Mouse (Mus musculus) liver, postnatal 0 days (tissue): ENCODE results near the gene Aqp1. TPM values are rescaled to one million over a fixed set of nuclear protein-coding genes. Genes with fewer than 3 reads are reported as not detected.

Source experiments
- ATAC-seq: fragments of 200-750 bp; cut with Nextera tagmentation; 2 replicates; pipeline ENCODE4 v1.8.0; 2017; ENCODE audit warnings: mild to moderate bottlenecking, moderate library complexity
- DNase-seq: peaks from one replicate; pipeline ENCODE4 v3.0.0-alpha.2; 2016
- H3K27ac ChIP-seq: fragments of 300-500 bp; sonication (generic); 2 replicates; pipeline ENCODE4 v1.5.1; 2014; ENCODE audit warnings: antibody characterized with exemption, moderate library complexity, mild to moderate bottlenecking, low read depth
- H3K27me3 ChIP-seq: fragments of 300-500 bp; sonication (generic); 2 replicates; pipeline ENCODE4 v1.6.1; 2014; ENCODE audit warnings: low read length, control low read depth, mixed read lengths; ENCODE audit not compliant: insufficient read depth
- H3K36me3 ChIP-seq: fragments of 300-500 bp; sonication (generic); replicated peaks from 2 replicates; pipeline ENCODE4 v1.6.1; 2014; ENCODE audit warnings: mild to moderate bottlenecking, control low read depth, low read length, moderate library complexity, mixed read lengths; ENCODE audit not compliant: insufficient read depth
- H3K4me1 ChIP-seq: fragments of 300-500 bp; sonication (generic); 2 replicates; pipeline ENCODE4 v1.6.1; 2014; ENCODE audit warnings: antibody characterized with exemption, mild to moderate bottlenecking, control low read depth; ENCODE audit not compliant: insufficient read depth
- H3K4me2 ChIP-seq: fragments of 300-500 bp; sonication (generic); 2 replicates; pipeline ENCODE4 v1.6.1; 2014; ENCODE audit warnings: low read depth, mild to moderate bottlenecking, low read length, moderate library complexity, mixed read lengths
- H3K4me3 ChIP-seq: fragments of 300-500 bp; sonication (generic); 2 replicates; pipeline ENCODE4 v1.5.1; 2014; ENCODE audit warnings: low read depth, low read length
- H3K9ac ChIP-seq: fragments of 300-500 bp; sonication (generic); replicated peaks from 2 replicates; pipeline ENCODE4 v1.6.1; 2014; ENCODE audit warnings: mild to moderate bottlenecking, moderate library complexity
- H3K9me3 ChIP-seq: fragments of 300-500 bp; sonication (generic); 2 replicates; pipeline ENCODE4 v1.6.1; 2016; ENCODE audit warnings: mild to moderate bottlenecking, control low read depth, low read length, mixed read lengths
- CTCF ChIP-seq: sonication (generic); IDR thresholded peaks from 2 replicates; pipeline ENCODE4 v1.5.1; 2016; ENCODE audit warnings: antibody characterized with exemption, low read depth
- EP300 ChIP-seq: IDR thresholded peaks from 2 replicates; pipeline ENCODE4 v1.6.1; 2016; ENCODE audit warnings: antibody characterized with exemption, low read depth, mild to moderate bottlenecking
- WGBS: fragments of 180-500 bp; shearing (Covaris S2); extraction: QIAGEN DNeasy Blood & Tissue Kit; methylation state at CpG from one replicate; pipeline ENCODE4 v1.1.7; 2014; ENCODE audit not compliant: insufficient replicate concordance; 5-methylcytosine and 5-hydroxymethylcytosine counted together
- polyA plus RNA-seq: library from polyadenylated mRNA; unstranded; fragments of >200 nt; fragmentation: Nextera tagmentation; extraction: Ambion mirVana; gene quantifications from 2 replicates; pipeline ENCODE4 v1.2.1, GENCODE M21; 2015

The Aqp1 gene
- polyA plus RNA-seq, 1 experiment from 2014 or later, result 134 TPM

- 82% methylated on average over 9 of the region's 9 CpGs for WGBS
- H3K4me2 ChIP-seq, result no peak overlapping the region
- H3K9me3 ChIP-seq, result no peaks in the 10 kb centered on the region
- no peak overlapping the region for H3K27ac ChIP-seq
- no peak overlapping the region for H3K9ac ChIP-seq
- H3K36me3 ChIP-seq, result peaks cover 34% of the 10 kb centered on the region; the same call in 1 of the 2 replicates
- TF ChIP-seq EP300 (no peak), CTCF (no peak)
- ATAC-seq (no peak), DNase-seq (no peak)
- H3K4me1 ChIP-seq, result peaks cover 30% of the 10 kb centered on the region
- no peak overlapping the region for H3K4me3 ChIP-seq
- no peaks in the 10 kb centered on the region for H3K27me3 ChIP-seq
Measured at GRCm38 (mm10) chr6:55344291-55345016, 8.2 kb downstream of the Aqp1 start.

GRCm38 (mm10) chr6:55345264-55345663 is 9.0 kb downstream of the Aqp1 start:
- H3K27ac ChIP-seq, result no peak overlapping the region

GRCm38 (mm10) chr6:55346491-55346890 is 10.3 kb downstream of the Aqp1 start:
- H3K4me1 ChIP-seq, result peaks cover 15% of the 10 kb centered on the region

More at GRCm38 (mm10) chr6:55345264-55345663, 9.0 kb downstream of the Aqp1 start:
- no peak for DNase-seq
- H3K4me3 ChIP-seq, result no peak overlapping the region
- H3K36me3 ChIP-seq, result peaks cover 34% of the 10 kb centered on the region; the same call in 1 of the 2 replicates
- H3K27me3 ChIP-seq, result no peaks in the 10 kb centered on the region
- no peak for TF ChIP-seq CTCF
- TF ChIP-seq EP300, result no peak
- no peak overlapping the region for H3K4me2 ChIP-seq
- no peak overlapping the region for H3K9ac ChIP-seq
- no peaks in the 10 kb centered on the region for H3K9me3 ChIP-seq
- ATAC-seq, result no peak
- peaks cover 27% of the 10 kb centered on the region for H3K4me1 ChIP-seq
- WGBS, result 91% methylated on average over 10 of the region's 10 CpGs

GRCm38 (mm10) chr6:55347711-55348571 is 11.7 kb downstream of the Aqp1 start:
- H3K4me1 ChIP-seq, result peaks cover 3% of the 10 kb centered on the region
- no peak overlapping the region for H3K9ac ChIP-seq
- no peak overlapping the region for H3K4me2 ChIP-seq
- H3K4me3 ChIP-seq, result no peak overlapping the region
- H3K27ac ChIP-seq, result no peak overlapping the region; the same call in 1 of the 2 replicates
- no peak for DNase-seq
- no peaks in the 10 kb centered on the region for H3K9me3 ChIP-seq
- ATAC-seq, result no peak
- 64% methylated on average over 5 of the region's 5 CpGs for WGBS
- H3K36me3 ChIP-seq, result peaks cover 25% of the 10 kb centered on the region; the same call in 1 of the 2 replicates
- no peaks in the 10 kb centered on the region for H3K27me3 ChIP-seq
- no peak for TF ChIP-seq CTCF

More at GRCm38 (mm10) chr6:55346491-55346890, 10.3 kb downstream of the Aqp1 start:
- H3K4me2 ChIP-seq, result no peak overlapping the region
- no peak for DNase-seq
- H3K36me3 ChIP-seq, result peaks cover 34% of the 10 kb centered on the region; the same call in 1 of the 2 replicates
- TF ChIP-seq EP300 (no peak), CTCF (no peak)
- H3K4me3 ChIP-seq, result no peak overlapping the region
- H3K9ac ChIP-seq, result no peak overlapping the region
- ATAC-seq, result no peak
- no peaks in the 10 kb centered on the region for H3K27me3 ChIP-seq
- H3K27ac ChIP-seq, result no peak overlapping the region
- H3K9me3 ChIP-seq, result no peaks in the 10 kb centered on the region
- WGBS, result 84% methylated on average over 7 of the region's 7 CpGs

- Histone ChIP-seq H3K4me2 (no peak overlapping the region), H3K9ac (no peak overlapping the region), H3K9me3 (no peaks in the 10 kb centered on the region), H3K27me3 (no peaks in the 10 kb centered on the region), H3K4me3 (no peak overlapping the region), H3K27ac (no peak overlapping the region; the same call in 1 of the 2 replicates), H3K4me1 (0 out of 2 replicates have a peak, but pooled peaks cover 2% of the 10 kb centered on the region), H3K36me3 (peaks cover 21% of the 10 kb centered on the region; the same call in 1 of the 2 replicates)
- DNase-seq (peak; percentile 11), ATAC-seq (no peak)
- TF ChIP-seq EP300 (no peak), CTCF (no peak)
- 76% methylated on average over 4 of the region's 4 CpGs for WGBS
Measured at GRCm38 (mm10) chr6:55349231-55349630, 13.0 kb downstream of the Aqp1 start.
